Mouse (Mus musculus): ENCODE results near the gene Rngtt. TPM values are rescaled to one million over a fixed set of nuclear protein-coding genes. Genes with fewer than 3 reads are reported as not detected.

The Rngtt gene
- polyA plus RNA-seq, 1 experiment from 2014 or later: 36.6 TPM

- Histone ChIP-seq H3K4me3 (ENCODE audit: low read depth, low read length) (no peak overlapping the region), H3K36me3 (ENCODE audit: control insufficient read depth, insufficient read depth, low read length) (no peaks in the 10 kb centered on the region), H3K9ac (ENCODE audit: low read length) (no peak overlapping the region), H3K4me2 (no peak overlapping the region), H3K27me3 (ENCODE audit: control insufficient read depth, insufficient read depth, low read length) (no peaks in the 10 kb centered on the region), H3K9me3 (ENCODE audit: control insufficient read depth, low read length) (no peaks in the 10 kb centered on the region), H3K4me1 (ENCODE audit: control insufficient read depth, insufficient read depth, low read length) (no peaks in the 10 kb centered on the region), H3K27ac (ENCODE audit: low read depth, low read length) (no peak overlapping the region)
- no peak for ATAC-seq (ENCODE audit: low FRiP score)
- DNase-seq (ENCODE audit: low spot score, missing footprints): no peak
- 92% methylated on average over 7 of the region's 7 CpGs for WGBS
Observed at GRCm38 (mm10) chr4:33520196-33520595, 210.1 kb downstream of the Rngtt start.

GRCm38 (mm10) chr4:33520938-33521337 is 210.8 kb downstream of the Rngtt start:
- H3K27me3 ChIP-seq (ENCODE audit: control insufficient read depth, insufficient read depth, low read length): no peaks in the 10 kb centered on the region
- DNase-seq (ENCODE audit: low spot score, missing footprints) (no peak), ATAC-seq (ENCODE audit: low FRiP score) (no peak)
- H3K4me1 ChIP-seq (ENCODE audit: control insufficient read depth, insufficient read depth, low read length): no peaks in the 10 kb centered on the region
- H3K4me3 ChIP-seq (ENCODE audit: low read depth, low read length): no peak overlapping the region
- no peaks in the 10 kb centered on the region for H3K36me3 ChIP-seq (ENCODE audit: control insufficient read depth, insufficient read depth, low read length)
- no peak overlapping the region for H3K9ac ChIP-seq (ENCODE audit: low read length)
- no peak overlapping the region for H3K27ac ChIP-seq (ENCODE audit: low read depth, low read length)
- no peak overlapping the region for H3K4me2 ChIP-seq
- 87% methylated on average over 10 of the region's 10 CpGs for WGBS
- no peaks in the 10 kb centered on the region for H3K9me3 ChIP-seq (ENCODE audit: control insufficient read depth, low read length)

GRCm38 (mm10) chr4:33523774-33524173 is 213.7 kb downstream of the Rngtt start:
- H3K27me3 ChIP-seq (ENCODE audit: control insufficient read depth, insufficient read depth, low read length): no peaks in the 10 kb centered on the region
- ATAC-seq (ENCODE audit: low FRiP score) (no peak), DNase-seq (ENCODE audit: low spot score, missing footprints) (no peak)
- H3K9me3 ChIP-seq (ENCODE audit: control insufficient read depth, low read length): no peaks in the 10 kb centered on the region
- no peak overlapping the region for H3K9ac ChIP-seq (ENCODE audit: low read length)
- 82% methylated on average over 3 of the region's 3 CpGs for WGBS
- no peak overlapping the region for H3K4me3 ChIP-seq (ENCODE audit: low read depth, low read length)
- no peaks in the 10 kb centered on the region for H3K4me1 ChIP-seq (ENCODE audit: control insufficient read depth, insufficient read depth, low read length)
- H3K27ac ChIP-seq (ENCODE audit: low read depth, low read length): no peak overlapping the region
- H3K4me2 ChIP-seq: no peak overlapping the region
- H3K36me3 ChIP-seq (ENCODE audit: control insufficient read depth, insufficient read depth, low read length): no peaks in the 10 kb centered on the region

GRCm38 (mm10) chr4:33524481-33525141 is 214.5 kb downstream of the Rngtt start:
- no peak overlapping the region for H3K4me3 ChIP-seq (ENCODE audit: low read depth, low read length)
- no peaks in the 10 kb centered on the region for H3K36me3 ChIP-seq (ENCODE audit: control insufficient read depth, insufficient read depth, low read length)
- H3K9me3 ChIP-seq (ENCODE audit: control insufficient read depth, low read length): no peaks in the 10 kb centered on the region
- 90% methylated on average over 10 of the region's 10 CpGs for WGBS
- H3K9ac ChIP-seq (ENCODE audit: low read length): no peak overlapping the region
- no peak overlapping the region for H3K4me2 ChIP-seq
- ATAC-seq (ENCODE audit: low FRiP score) (no peak), DNase-seq (ENCODE audit: low spot score, missing footprints) (no peak)
- H3K27me3 ChIP-seq (ENCODE audit: control insufficient read depth, insufficient read depth, low read length): no peaks in the 10 kb centered on the region
- no peak overlapping the region for H3K27ac ChIP-seq (ENCODE audit: low read depth, low read length)
- no peaks in the 10 kb centered on the region for H3K4me1 ChIP-seq (ENCODE audit: control insufficient read depth, insufficient read depth, low read length)

GRCm38 (mm10) chr4:33525272-33525671 is 215.2 kb downstream of the Rngtt start:
- Histone ChIP-seq H3K36me3 (ENCODE audit: control insufficient read depth, insufficient read depth, low read length) (no peaks in the 10 kb centered on the region), H3K27ac (ENCODE audit: low read depth, low read length) (no peak overlapping the region), H3K4me1 (ENCODE audit: control insufficient read depth, insufficient read depth, low read length) (no peaks in the 10 kb centered on the region), H3K4me3 (ENCODE audit: low read depth, low read length) (no peak overlapping the region), H3K27me3 (ENCODE audit: control insufficient read depth, insufficient read depth, low read length) (no peaks in the 10 kb centered on the region), H3K4me2 (no peak overlapping the region), H3K9me3 (ENCODE audit: control insufficient read depth, low read length) (no peaks in the 10 kb centered on the region), H3K9ac (ENCODE audit: low read length) (no peak overlapping the region)
- ATAC-seq (ENCODE audit: low FRiP score) (no peak), DNase-seq (ENCODE audit: low spot score, missing footprints) (no peak)
- 94% methylated on average over 4 of the region's 4 CpGs for WGBS

GRCm38 (mm10) chr4:33526092-33526491 is 216.0 kb downstream of the Rngtt start:
- H3K9ac ChIP-seq (ENCODE audit: low read length): no peak overlapping the region
- H3K27ac ChIP-seq (ENCODE audit: low read depth, low read length): no peak overlapping the region

GRCm38 (mm10) chr4:33526675-33527074 is 216.6 kb downstream of the Rngtt start:
- no peak overlapping the region for H3K4me3 ChIP-seq (ENCODE audit: low read depth, low read length)
- H3K27ac ChIP-seq (ENCODE audit: low read depth, low read length): no peak overlapping the region
- DNase-seq (ENCODE audit: low spot score, missing footprints) (peak; percentile 82), ATAC-seq (ENCODE audit: low FRiP score) (no peak)
- 46% methylated on average over 9 of the region's 9 CpGs for WGBS
- no peaks in the 10 kb centered on the region for H3K27me3 ChIP-seq (ENCODE audit: control insufficient read depth, insufficient read depth, low read length)
- H3K4me1 ChIP-seq (ENCODE audit: control insufficient read depth, insufficient read depth, low read length): no peaks in the 10 kb centered on the region
- H3K9ac ChIP-seq (ENCODE audit: low read length): no peak overlapping the region
- no peaks in the 10 kb centered on the region for H3K36me3 ChIP-seq (ENCODE audit: control insufficient read depth, insufficient read depth, low read length)
- no peak overlapping the region for H3K4me2 ChIP-seq
- no peaks in the 10 kb centered on the region for H3K9me3 ChIP-seq (ENCODE audit: control insufficient read depth, low read length)

More at GRCm38 (mm10) chr4:33526092-33526491, 216.0 kb downstream of the Rngtt start:
- H3K4me1 ChIP-seq (ENCODE audit: control insufficient read depth, insufficient read depth, low read length): no peaks in the 10 kb centered on the region
- no peak overlapping the region for H3K4me2 ChIP-seq
- ATAC-seq (ENCODE audit: low FRiP score) (0 out of 2 replicates have a peak, but pooled peaks have one; percentile 14), DNase-seq (ENCODE audit: low spot score, missing footprints) (no peak)
- no peaks in the 10 kb centered on the region for H3K9me3 ChIP-seq (ENCODE audit: control insufficient read depth, low read length)
- no peak overlapping the region for H3K4me3 ChIP-seq (ENCODE audit: low read depth, low read length)
- no peaks in the 10 kb centered on the region for H3K27me3 ChIP-seq (ENCODE audit: control insufficient read depth, insufficient read depth, low read length)
- 16% methylated on average over 7 of the region's 7 CpGs for WGBS
- no peaks in the 10 kb centered on the region for H3K36me3 ChIP-seq (ENCODE audit: control insufficient read depth, insufficient read depth, low read length)

- 81% methylated on average over 8 of the region's 8 CpGs for WGBS
Observed at GRCm38 (mm10) chr4:33532596-33532995, 222.5 kb downstream of the Rngtt start.

GRCm38 (mm10) chr4:33544755-33545576 is 234.9 kb downstream of the Rngtt start:
- Histone ChIP-seq H3K9ac (ENCODE audit: low read length) (no peak overlapping the region), H3K9me3 (ENCODE audit: control insufficient read depth, low read length) (no peaks in the 10 kb centered on the region; the same call in 1 of the 2 replicates), H3K27ac (ENCODE audit: low read depth, low read length) (0 out of 2 replicates have a peak overlapping the region, but pooled peaks have one; percentile 17), H3K27me3 (ENCODE audit: control insufficient read depth, insufficient read depth, low read length) (no peaks in the 10 kb centered on the region), H3K36me3 (ENCODE audit: control insufficient read depth, insufficient read depth, low read length) (no peaks in the 10 kb centered on the region), H3K4me3 (ENCODE audit: low read depth, low read length) (no peak overlapping the region), H3K4me2 (no peak overlapping the region), H3K4me1 (ENCODE audit: control insufficient read depth, insufficient read depth, low read length) (peaks cover 18% of the 10 kb centered on the region)
- DNase-seq (ENCODE audit: low spot score, missing footprints): peak; percentile 84
- WGBS: 63% methylated on average over 13 of the region's 13 CpGs
- peak; percentile 66 for ATAC-seq (ENCODE audit: low FRiP score)

More at GRCm38 (mm10) chr4:33532596-33532995, 222.5 kb downstream of the Rngtt start:
- ATAC-seq (ENCODE audit: low FRiP score): no peak
- H3K27me3 ChIP-seq (ENCODE audit: control insufficient read depth, insufficient read depth, low read length): no peaks in the 10 kb centered on the region
- H3K4me3 ChIP-seq (ENCODE audit: low read depth, low read length): no peak overlapping the region
- no peak overlapping the region for H3K4me2 ChIP-seq
- H3K9ac ChIP-seq (ENCODE audit: low read length): no peak overlapping the region
- no peaks in the 10 kb centered on the region for H3K36me3 ChIP-seq (ENCODE audit: control insufficient read depth, insufficient read depth, low read length)
- DNase-seq (ENCODE audit: low spot score, missing footprints): peak; percentile 59
- no peaks in the 10 kb centered on the region for H3K9me3 ChIP-seq (ENCODE audit: control insufficient read depth, low read length)
- no peaks in the 10 kb centered on the region for H3K4me1 ChIP-seq (ENCODE audit: control insufficient read depth, insufficient read depth, low read length)
- H3K27ac ChIP-seq (ENCODE audit: low read depth, low read length): no peak overlapping the region
